Mouse (Mus musculus) right cerebral cortex, adult 2 months (tissue): ENCODE data around the gene Akap14.
"Not testable (repeated sequence)": the region's sequence is repeated elsewhere in the genome, so short reads cannot be mapped to it uniquely, and the experiment has no call there.

Source experiments
- DNase-seq, 2 experiments: peaks; one replicate each; pipeline ENCODE4 v3.0.0; 2021 to 2022; ENCODE audit warnings: low spot score in 2 of 2

Gene Akap14

DNA sequence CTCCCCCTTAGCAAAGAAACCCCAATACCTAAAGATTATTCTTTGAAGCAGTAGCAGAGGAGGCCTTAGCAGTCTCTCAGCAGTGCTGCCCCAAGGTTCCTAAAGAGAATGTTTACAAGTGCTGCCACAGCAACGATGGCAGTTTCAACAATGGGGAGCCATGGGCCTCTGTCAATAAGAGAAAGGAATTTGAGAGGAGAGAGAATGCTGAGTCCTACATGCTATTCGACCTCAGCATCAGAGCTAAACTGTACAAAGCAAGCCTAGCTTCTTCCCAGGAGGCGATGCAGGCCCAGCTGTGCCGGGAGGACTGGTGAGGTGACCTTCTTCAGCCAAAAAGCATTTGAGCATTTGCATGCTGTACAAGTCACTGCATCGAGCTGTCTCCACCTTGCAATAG, at the start of gene Akap14:
Gene Akap14, minus strand, starts transcription at position 101 of the 400 bp plus-strand sequence.
- no peak for DNase-seq

GRCm38 (mm10) chrX:37210941-37211340, 42.3 kb upstream of the Akap14 start, which contains the start of gene Gm9:
Gm9 (minus strand) TSS chrX:37211041.
- no peak for DNase-seq

DNA sequence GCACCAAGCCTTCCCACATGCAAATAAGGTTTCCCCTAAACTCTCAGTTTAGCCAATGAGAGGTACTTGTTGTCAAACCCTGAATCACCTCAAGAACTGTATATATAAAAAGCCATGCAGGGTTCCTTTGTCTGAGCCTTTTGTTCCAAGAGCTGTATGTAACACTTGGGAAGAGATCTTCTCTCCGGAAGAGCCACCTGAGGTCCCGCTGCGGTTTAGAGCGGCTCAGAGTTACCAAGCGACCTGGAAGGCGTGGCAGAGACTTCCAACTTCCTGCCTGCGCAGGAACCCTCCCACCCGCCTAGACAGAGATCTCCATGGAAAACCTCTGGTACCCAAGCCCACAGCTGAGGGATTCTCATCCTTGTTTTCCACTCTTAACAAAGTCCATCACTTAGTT, 30.0 kb upstream of the Akap14 start:
- no peak for DNase-seq

- DNase-seq, result peak; percentile 15 to 32
These were observed 23.2 kb upstream of the Akap14 start for GRCm38 (mm10) chrX:37191744-37192379.

DNA sequence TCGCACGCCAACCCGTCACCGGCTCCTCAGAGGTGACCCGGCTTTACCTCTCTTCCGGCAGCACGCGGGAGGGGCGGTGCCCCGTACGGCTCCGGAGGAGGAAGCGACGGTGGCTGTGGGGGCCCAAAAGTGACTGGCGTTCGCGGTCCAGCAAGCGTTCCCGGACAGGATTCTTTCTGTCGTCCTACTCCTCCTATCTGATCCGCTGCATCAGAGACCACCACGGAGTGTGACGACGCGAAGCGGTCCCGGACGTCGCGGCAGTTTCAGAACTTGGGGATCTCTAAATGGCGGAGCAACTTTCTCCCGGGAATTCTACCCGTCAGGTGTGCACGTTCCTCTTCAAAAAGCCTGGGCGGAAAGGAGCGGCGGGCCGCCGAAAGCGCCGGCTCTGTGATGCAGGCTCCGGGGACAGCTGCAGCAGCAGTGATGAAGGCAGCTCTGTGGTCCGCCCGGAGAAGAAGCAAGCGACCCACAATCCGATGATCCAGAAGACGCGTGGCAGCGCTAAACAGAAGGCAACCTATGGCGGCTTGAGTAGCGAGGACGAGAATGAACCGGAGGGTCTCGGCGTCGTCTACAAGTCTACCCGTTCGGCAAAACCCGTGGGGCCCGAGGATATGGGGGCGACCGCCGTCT, 22.6 kb upstream of the Akap14 start, which contains the start of the genes Ndufa1 and Rnf113a1:
Gene Ndufa1, minus strand, starts transcription at position 59 of the 639 bp plus-strand sequence.
Gene Rnf113a1, plus strand, starts transcription at position 141 of the 639 bp plus-strand sequence.
- peak; percentile 79 to 82 for DNase-seq

- DNase-seq, result no peak
These were observed 22.1 kb upstream of the Akap14 start for GRCm38 (mm10) chrX:37190755-37191104.

- not testable (repeated sequence) for DNase-seq
These were observed 15.8 kb upstream of the Akap14 start for GRCm38 (mm10) chrX:37184401-37184800.

DNA sequence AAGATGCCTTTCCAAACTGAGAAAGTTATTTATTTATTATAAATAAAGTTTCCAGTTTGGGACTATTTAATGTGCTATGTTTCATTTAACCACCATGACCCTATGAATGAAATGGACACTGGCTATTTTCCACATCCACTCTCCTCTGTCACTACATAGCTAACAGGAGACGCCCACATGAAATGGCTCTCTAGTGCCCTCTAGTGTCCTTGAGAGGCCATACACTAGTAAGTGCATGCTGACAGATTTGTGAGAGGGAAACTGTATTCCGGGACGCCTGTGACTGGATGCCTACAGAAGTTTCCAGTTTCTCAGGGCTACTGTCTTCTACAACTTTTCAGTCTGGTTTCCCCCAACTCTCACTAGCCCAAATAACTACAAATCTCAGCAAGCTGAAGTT, 1.6 kb downstream of the Akap14 start:
- peak; percentile 13 to 19 for DNase-seq

DNA sequence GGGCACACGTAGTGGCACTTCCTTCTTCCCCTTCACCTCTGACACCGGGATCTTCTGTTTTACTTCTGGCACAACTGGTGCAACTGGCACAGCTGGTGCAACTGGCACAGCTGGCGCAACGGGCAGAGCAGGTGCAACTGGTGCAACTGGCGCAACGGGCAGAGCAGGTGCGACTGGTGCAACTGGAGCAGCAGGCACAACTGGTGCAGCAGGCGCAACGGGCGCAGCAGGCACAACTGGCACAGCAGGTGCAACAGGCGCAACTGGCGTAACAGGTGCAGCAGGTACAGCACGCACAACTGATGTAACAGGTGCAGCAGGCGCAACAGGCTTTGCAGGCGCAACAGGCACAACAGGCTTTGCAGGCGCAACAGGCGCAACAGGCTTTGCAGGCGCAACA, 5.5 kb downstream of the Akap14 start:
- no peak for DNase-seq

- DNase-seq, result no peak
These were observed 7.5 kb downstream of the Akap14 start for GRCm38 (mm10) chrX:37161169-37161568.

GRCm38 (mm10) chrX:37157839-37158238, 10.8 kb downstream of the Akap14 start:
- DNase-seq, result no peak

GRCm38 (mm10) chrX:37144954-37145353, 23.7 kb downstream of the Akap14 start:
- no peak for DNase-seq

DNA sequence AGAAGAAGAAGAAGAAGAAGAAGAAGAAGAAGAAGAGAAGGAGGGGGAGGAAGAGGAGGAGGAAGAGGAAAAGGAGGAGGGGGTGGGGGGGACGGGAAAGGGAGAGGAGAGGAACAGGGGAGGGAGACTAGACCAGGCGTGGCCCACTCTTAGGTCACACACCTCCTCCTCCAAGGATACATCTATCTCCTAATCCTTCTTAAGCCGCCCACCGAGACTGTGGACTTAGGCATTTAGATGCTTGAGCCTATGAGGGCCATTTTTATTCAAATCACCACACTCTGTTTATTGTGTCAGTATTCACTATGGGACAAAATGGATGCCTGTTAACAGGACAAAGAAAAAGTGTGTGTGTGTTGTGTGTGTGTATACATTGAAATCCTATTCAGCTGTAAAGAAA, 24.1 kb downstream of the Akap14 start:
- not testable (repeated sequence) for DNase-seq

- no peak for DNase-seq
These were observed 26.9 kb downstream of the Akap14 start for GRCm38 (mm10) chrX:37141732-37142131.

DNA sequence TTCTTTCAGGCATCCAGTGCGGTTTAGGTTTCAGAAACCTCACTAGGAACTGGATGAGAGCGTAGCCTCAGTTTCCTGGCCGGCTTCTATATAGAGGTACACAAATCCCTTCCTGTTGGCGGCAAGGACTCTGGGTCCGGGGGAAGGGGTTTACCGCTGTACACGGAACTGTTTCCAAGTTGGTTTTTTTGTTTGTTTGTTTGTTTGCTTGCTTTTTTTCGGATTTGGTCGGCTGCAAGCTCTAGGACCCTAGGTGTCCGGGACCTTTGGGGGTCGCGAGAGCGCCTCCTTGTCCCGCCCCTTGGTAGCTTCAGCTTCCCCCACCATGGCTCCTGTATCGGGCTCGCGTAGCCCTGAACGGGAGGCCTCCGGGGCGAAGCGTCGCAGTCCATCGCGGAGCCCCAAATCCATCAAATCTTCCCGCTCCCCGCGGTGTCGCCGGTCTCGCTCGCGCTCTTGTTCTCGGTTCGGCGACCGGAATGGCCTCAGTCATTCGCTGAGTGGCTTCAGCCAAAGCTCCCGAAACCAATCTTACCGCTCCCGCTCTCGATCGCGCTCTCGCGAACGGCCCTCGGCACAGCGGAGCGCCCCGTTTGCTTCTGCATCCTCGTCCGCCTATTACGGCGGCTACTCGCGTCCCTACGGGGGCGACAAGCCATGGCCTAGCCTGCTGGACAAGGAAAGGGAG, 41.8 kb downstream of the Akap14 start, which contains the start of gene Nkap:
Gene Nkap, plus strand, starts transcription at position 125 of the 688 bp plus-strand sequence.
- peak; percentile 75 to 77 for DNase-seq

DNA sequence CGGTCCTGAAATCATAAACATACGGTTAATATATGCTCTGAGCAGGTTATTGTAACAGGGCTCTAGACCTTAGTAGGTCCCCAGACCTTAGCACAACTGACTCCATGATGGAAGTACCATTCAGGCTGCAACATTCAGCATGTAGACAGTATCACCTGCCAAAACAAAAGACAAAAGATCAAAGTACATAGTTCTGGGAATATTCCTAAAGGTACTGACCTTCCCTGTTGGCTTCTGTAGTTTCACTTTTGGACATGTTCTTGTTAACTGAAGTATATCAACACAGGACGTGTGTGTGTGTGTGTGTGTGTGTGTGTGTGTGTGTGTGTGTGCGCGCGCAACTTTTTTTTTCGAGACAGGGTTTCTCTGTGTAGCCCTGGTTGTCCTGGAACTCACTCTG, 43.1 kb downstream of the Akap14 start:
- no peak for DNase-seq

- no peak for DNase-seq
These were observed 48.4 kb downstream of the Akap14 start for GRCm38 (mm10) chrX:37120212-37120611.

DNA sequence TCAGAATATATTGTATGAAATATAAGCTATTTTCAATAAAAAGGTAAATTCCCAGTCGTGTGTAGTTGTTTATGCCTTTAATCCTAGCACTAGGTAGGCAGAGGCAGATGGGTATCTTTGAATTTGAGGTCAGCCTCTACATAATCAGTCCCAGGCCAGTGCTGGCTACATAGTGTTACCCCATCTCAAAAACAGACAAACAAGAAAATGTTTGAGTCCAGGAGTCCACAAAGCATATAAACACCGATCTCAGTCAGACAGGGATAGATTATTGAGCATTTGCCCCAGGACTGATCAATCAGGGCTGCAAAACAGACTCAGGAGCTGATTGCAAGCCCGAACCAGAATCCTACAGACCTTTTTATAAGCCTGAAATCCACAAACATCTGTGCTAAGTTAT, 49.1 kb downstream of the Akap14 start:
- no peak for DNase-seq

- DNase-seq, result no peak
These were observed 51.6 kb downstream of the Akap14 start for GRCm38 (mm10) chrX:37117085-37117484.

DNA sequence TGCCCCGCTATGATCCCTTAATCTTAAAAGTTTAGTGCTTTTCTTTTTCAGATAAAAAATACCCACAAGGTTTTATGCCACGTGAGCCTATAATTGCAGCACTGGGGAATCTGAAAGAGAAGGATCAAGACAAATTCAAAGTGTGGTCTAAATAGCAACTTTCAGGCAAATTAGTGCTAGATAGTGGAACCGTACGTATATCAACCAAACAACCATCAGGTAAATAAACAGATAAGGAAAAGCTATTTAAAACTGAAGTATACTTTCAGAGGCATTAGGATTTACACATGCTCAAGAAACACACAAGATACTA, 57.8 kb downstream of the Akap14 start:
- DNase-seq, result no peak

GRCm38 (mm10) chrX:37110193-37110880, 58.3 kb downstream of the Akap14 start, which contains the start of gene Upf3b:
Upf3b (minus strand) TSS chrX:37110322.
- peak; percentile 85 for DNase-seq

DNA sequence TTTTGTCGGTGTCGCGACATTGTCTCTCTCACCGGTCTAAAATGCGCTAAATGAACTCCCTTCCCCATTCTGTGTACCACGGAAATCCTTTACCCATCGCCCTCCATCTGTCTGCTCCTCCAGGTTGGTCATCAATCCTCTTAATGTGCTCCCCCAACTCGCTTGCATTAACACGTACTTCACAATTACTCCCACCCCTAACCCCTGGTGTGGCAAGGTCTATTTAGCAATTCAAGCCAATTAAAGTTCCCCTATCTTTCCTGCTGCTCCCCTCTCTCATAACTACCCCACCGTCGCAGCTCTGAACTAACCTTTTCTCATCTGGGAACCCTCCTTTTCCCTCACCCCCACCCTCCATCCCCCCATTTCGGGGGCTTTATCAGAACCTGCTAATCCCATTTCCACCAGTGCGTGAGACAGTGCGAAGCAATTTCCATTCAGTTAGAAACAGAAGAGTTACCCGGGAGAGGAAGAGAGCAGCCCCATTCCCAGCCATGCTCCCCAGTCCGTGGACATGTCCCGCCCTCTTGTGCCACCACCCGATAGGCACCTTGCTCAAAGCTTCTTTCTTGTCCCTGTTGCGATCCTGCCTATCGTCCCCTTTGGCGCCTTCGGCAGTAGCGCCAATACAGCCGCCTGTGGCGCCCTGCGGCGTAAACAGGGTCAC, 59.0 kb downstream of the Akap14 start:
- DNase-seq, result no peak
